Mouse (Mus musculus): ENCODE measurements around the gene Ano3.

Gene Ano3

DNA sequence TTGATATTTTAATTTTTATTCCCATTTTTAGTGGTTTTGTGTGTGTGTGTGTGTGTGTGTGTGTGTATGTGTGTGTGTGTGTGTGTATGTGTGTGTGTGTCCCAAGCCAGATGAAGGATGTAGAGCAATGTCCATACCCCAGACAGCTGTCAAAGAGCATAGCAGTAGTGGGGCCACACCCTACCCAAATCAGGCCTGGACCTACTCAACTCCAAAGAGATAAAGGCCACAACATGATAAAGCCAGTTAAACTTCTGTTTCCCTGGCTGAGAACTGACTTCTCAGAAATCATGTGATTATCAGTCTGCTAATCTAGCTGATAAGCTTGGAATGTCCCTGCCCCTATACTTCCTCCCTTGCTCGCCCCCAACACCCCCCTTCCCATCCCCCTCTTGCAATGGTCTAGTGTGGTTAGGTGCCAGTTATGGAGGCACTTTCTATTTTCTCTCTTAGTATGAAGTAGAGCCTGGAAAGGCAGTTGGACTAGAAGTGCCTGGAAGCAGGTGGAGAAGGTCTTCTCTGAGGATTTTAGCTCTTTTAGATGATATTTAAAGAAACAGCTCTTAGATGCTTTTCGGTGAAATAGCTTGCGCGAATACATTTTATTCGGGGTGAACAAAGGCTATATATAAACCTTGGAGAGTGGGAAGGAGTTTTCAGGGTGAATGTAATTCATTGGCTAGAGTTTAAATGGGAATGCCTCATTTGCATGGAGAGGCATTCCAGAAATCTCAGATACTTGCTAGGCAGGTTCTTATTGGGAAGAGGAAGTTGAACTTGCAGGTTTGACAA, 144.2 kb downstream of the Ano3 start:
- DNase-seq (ENCODE audit: low spot score), result no peak

DNA sequence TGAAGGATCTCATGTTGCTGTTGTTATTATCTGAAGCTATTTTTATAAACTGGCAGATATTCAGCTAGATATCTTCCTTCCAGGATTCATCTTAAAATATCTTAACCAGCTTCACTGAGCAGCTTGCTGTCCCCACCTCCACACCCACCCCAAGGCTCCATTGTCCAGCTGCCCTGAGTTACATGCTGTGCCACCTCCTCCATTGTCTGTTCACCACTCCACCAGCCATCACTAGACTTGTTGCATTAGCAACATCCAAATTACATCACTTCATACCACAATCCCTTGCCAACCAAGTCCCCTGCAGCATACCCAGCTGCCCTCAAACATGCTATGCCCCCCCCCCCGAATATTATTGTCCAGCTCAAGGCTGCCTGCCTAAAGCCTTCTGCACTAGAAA, 154.8 kb downstream of the Ano3 start:
- DNase-seq (ENCODE audit: low spot score), result no peak

DNA sequence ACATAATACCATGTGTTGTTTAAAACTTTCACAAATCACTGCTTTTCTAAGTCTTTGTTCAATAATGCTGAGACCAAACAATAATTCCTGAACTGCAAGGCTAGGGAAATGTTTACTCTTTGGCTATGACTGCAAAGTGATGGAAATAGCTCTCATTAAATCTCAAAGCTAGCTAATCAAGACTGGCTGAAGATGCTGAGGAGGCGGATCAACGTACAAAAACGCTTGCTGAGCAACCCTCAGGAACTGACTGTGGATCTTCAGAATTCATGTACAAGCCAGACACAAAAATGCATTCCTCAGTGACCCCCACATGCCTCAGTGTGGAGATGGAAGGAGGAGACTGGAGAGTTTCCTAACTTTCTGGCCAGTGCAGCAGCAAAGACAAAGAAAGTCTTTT, 155.3 kb downstream of the Ano3 start:
- DNase-seq (ENCODE audit: low spot score), result no peak

DNA sequence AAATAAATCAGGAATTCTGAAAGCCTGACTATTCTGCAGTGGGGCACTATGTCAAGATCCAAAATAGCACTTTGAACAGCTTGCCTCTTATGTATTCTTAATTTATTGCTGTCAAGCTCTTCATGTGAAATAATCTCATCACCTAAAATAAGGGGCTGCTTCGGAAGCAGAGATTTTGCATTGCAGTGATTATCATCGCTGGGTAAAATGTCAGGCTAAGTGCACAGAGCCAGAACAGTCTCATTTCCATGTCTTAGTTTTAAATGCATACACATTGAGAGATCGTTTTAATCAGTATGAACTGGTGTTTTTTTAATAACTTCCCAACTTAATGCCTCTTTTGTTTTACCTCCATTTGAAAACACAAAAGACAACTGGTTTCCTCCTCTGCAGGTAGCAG, 163.3 kb downstream of the Ano3 start:
- no peak for DNase-seq (ENCODE audit: low spot score)

DNA sequence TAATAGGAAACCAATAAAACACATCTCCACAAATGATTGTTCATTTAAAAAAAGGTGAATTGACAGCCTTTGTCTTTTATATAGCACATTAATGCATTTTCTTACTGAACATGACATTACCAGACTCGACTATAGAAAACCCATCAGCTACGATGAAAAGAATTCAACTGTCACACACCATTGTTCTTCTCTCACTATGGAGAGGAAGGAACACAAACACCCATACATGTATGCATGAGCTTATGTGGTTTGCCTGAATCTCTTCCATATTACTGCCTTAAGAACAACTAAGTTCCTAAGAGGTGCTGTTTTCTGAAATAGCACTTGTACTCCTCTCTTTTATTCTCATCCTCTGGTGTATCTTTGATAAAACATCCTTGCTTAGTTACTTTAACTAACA, 191.3 kb downstream of the Ano3 start:
- DNase-seq (ENCODE audit: low spot score), result no peak

DNA sequence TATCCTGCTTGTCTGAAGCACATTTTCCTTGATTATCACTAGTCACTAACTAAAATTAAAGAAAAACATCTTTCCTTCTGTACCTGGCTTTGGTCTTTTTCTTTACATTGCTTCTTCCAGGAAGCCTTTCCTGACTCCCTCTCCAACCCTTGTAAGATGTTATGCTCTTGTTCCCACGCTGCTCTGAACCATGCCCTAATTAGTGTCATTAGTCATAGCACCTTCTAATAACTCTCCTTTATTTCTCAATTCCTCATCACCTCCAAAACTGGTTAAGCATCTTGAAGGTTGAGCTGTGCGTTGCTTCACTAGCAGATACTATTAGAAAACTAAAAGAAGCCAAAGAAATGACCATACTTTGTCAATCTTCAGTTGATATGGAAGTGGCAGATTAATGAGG, 193.2 kb downstream of the Ano3 start:
- no peak for DNase-seq (ENCODE audit: low spot score)

DNA sequence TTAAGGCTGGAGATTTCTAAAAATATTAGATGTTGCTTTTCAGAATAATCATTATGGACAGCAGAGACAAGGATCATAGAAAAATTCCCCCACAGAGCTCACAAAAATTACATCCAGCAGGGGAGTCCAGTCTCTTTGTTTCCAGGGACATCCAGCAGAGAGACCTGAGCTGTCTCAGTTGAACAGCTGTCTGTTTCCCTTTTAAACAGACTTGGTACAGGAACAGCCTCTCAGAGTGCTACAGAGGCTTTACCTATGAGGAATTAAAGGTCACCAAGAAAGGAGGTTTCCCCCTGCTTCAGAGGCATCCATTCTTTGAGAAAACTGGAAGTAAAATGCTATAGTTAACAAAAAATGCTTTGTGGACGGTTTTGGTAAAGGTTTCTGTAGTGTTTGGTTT, 210.2 kb downstream of the Ano3 start:
- DNase-seq (ENCODE audit: low spot score), result no peak

DNA sequence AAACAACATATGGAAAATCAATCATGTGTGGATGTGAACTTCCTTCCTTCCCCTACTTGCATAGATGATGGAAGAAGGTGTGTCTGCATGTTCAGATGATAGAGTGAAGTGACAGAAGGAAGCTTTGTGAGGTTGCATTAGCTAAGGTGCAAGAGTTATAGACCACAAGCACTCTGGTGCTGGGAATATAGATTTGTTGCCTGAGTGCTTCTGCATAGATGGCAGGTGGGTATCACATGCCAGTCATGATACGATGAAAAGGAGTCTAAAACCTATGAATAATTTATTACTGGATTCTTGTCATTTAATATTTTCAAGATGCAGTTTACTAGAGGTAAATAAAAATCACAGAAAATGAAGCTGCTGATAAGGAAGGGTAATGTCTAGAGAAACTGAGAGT, 210.9 kb downstream of the Ano3 start:
- DNase-seq (ENCODE audit: low spot score), result no peak

DNA sequence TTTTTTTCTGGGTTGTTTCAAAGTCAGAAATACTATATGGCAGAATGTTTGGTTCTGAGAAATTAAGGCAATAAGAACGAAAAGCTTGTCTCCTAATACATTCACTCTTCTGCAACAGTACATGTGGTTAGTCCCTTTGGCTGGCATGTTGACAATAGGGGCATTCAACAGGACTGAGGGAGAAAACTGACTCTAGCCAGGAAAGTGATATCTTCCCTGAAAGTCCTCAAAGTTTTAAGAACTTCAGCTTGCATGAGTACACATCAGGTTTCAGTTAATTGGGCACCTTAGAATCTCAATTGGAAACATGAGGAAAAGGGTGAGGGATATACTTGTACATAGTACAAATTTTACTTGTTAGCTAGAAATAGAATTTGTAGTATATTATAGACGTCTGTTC, 212.7 kb downstream of the Ano3 start:
- DNase-seq (ENCODE audit: low spot score), result no peak

DNA sequence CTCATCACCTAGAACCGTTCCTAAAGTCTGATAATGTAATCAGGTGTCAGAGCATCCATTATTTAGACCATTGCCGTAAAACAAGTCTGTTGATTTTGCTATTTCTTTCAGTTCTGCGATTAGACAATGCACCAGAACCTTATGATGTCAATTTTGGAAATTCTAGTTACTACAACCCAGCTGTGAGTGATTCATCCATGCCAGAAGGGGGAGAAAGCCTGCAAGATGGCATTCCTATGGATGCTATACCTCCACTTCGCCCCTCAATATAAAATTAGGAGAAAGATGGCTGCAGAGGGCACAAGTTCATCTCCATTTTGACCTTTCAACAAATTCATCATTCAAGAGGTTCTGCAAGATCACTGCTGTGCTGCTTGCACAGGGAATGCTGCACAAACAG, 213.5 kb downstream of the Ano3 start:
- DNase-seq (ENCODE audit: low spot score), result peak; percentile 6

DNA sequence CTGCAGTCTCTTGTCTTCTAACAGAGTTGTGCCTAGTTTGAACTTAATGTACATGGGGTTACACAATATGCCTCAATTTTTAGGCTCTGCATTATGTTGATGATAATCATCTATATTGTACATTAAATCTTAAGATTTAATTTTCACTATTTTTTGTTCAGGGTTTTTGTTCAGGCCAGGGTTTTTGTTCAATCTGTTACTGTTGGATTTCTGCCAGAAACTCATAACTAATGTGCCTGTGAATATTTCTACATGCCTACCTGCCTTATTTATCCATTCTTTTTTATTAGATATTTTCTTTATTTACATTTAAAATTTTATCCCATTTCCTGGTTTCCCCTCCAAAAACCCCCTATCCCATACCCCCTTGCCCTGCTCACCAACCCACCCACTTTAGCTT, 224.6 kb downstream of the Ano3 start:
- no peak for DNase-seq (ENCODE audit: low spot score)

DNA sequence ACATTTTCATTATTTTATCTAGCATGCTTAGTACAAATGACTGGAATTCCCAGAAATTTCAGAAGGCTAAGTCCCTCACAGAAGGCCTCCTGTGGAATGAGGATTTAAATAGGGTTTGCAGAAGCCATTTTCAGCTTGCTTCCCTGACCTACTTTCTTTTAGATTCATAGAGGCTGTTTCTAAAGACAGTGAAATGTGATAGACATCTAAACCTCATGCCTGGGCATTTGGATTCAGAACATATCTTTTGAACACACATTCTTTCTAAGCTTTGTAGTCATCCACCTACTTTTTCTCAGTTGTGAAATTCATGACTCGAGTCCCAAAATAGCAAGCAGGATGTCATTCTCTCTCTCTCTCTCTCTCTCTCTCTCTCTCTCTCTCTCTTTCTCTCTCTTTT, 228.5 kb downstream of the Ano3 start:
- DNase-seq (ENCODE audit: low spot score), result no peak

DNA sequence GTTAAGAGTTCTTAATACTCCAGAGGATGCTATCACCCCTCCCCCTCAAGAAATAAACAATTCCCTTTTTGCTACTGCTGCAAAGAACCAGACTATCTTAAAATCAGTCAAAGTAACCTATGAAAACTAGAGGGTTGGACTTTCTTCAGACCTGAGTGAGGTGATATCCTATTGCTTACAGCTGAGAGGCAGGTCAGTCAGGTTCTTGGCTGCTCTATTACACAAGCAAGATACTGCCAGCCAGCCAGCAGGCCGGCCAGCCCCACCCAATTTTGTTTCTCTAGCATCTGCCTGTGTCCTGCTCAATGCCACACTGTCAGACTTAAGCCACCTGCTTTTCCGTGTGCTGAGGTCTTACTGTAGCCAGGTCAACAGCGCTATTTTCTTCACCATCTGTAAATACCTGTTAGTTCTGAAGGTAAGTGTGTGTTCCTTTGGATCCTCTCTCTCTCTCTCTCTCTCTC, 229.4 kb downstream of the Ano3 start, which contains the start of gene Muc15:
Gene Muc15, plus strand, starts transcription at position 51 of the 464 bp plus-strand sequence.
- DNase-seq (ENCODE audit: low spot score), result no peak

DNA sequence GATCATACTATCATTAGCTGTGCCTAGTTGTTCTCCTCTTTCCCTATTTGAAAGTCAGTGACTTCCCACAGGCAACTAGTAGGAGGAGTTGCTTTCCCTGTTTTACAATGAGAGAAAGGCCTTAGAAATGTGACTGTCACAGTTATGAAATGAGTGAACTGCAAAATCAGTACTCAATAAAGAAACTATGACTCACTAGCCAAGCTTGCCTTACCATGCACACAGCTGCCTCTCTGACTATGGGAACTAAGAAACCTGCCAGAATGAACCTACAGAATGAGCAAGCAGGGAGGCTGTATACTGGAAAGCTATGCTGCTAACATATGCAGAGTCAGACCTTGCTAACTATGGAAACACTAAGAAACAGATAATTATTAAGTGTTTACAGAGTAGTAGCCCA, 231.7 kb downstream of the Ano3 start:
- no peak for DNase-seq (ENCODE audit: low spot score)

DNA sequence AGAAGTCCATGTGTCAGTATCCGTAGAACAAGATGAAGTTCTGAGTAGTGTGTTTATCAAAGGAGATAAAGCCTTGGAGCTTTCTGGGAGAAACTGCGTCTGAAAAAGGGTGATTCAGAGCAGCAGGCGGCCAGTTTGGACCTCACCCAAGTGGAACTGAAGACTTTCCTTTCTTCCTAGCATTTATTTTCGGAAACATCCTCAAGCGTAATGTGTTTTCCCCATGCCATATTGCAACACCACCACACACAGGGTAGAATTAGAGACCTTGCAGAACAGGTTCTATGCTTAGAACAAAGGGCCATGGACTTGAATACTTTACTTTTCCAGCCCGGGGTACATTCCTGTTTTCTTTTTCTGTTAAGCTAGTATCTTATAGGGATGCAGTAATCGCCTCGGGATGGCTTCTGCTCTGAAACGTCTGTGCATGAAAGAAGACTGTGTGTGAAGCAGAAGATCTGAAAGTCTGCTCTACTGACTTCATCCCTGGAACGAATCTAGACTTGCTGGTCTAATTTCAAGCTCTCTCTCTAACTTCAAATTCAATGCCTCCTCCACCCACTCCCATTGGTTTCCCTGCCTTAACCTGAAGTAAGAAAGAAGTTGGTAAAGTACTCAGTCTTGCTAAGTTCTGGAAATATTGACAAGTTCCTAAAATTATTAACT, 240.5 kb downstream of the Ano3 start:
- no peak for DNase-seq (ENCODE audit: low spot score)

DNA sequence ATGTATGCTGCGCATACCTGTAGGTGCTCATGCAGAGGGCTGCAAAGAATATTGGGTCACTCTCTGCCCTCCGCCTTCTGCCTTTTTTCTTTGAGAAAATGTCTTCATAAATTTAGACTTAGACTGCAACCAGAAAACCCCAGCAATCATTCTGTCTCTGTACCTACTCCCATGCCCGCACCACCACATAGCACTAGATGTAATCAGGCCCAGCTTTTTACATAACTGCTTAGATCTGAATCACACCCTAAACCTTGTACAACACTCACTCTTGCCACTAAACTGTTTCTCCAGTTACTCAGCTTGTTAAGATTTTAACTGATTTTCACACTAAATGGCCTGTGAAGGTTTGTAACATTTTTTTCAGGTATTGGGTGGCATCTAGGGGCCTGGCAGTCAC, 241.3 kb downstream of the Ano3 start:
- no peak for DNase-seq (ENCODE audit: low spot score)

DNA sequence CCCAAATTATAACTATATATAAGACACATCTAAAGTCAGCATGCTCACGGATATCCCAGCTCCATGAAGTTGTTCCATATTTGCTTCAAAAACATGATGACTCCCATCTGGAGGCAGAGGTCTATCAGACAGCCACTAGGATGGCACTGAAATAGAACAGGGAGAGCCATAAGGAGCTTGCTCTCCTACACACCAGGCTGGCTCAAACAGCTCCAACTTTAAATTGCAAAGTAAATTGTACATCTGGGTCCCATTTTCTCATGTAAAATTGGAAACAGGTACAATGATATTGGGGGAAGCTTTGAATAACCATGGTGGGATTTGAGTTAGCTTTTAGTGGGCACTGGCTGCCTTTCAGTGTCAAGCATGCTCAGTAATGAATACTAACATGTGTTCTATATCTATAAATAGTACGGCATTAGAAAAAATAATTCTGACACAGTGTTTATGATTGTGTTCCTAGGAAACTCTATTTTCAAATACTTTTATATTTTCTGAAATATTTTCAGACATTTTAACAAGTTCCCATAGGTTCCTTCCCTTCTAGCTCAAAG, 279.6 kb downstream of the Ano3 start:
- DNase-seq (ENCODE audit: low spot score), result peak; percentile 10

DNA sequence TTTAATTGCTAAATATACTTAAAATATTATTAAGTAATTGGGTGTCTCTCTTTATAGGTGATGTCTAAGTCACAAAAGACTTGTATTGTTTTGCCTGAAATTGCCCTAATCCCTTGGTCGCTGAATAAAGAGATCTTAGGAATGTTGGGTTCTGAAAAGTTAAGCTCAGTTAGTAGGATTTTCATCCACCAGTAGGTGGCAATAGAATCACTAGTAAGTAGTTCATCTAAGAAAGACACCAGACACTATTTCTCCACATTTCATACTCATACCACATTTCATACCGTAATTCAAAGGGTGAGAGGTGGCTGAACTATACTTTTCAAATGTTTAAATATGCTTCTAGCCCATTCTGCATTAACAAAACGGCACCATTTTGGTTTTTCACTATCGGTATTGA, 287.4 kb downstream of the Ano3 start:
- peak; percentile 73 for DNase-seq (ENCODE audit: low spot score)

DNA sequence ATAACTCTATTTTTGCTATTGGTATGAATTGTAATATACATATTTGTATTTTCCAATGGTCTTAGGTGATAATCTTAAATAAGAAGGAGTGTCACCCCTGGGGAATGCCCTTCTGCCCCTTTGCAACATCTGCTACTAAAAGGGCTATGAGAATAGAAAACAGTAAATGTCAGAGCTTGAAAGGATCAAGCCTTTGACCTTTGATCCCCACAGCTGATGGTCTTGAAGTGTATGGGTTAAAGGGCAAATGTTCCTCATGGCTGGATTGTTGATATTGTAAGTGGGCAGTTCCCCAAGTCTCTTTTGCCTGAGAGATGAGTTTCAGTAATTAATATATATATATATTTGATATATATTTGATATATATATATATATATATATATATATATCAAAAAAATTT, 305.9 kb downstream of the Ano3 start:
- DNase-seq (ENCODE audit: low spot score), result peak; percentile 69

DNA sequence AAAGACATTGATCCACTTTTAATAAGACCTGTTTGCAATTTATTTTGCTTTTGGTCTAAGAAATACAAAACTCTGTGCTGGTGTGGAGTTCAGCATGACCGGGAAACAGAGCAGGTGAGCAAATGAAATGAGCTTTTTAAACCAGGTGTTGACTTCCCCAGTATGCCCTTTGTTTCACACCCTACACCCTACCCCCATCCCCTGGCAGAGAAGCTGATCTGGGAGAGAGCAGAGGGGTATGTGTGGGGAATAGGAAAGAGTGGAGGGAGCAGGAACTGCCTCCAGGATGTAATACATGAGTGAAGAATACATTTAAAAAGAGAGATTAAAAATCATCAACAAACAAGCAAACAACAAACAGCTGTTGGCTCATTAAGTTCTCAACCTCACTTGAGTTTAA, 306.4 kb downstream of the Ano3 start:
- DNase-seq (ENCODE audit: low spot score), result no peak
